Mouse (Mus musculus): ENCODE data around the gene Efcab11.

- no peak for TF ChIP-seq CTCF (IDR thresholded peaks at IDR 0.05; ENCODE audit: low read depth)
- TF ChIP-seq EP300 (optimal IDR thresholded peaks at IDR 0.05) = no peak
Observed at GRCm38 (mm10) chr12:99736971-99737370, 147.3 kb downstream of the Efcab11 start.
